Mouse (Mus musculus) kidney, embryonic 14.5 days (tissue): Measurements from ENCODE around the gene Cyp8b1. TPM values are rescaled to one million over a fixed set of nuclear protein-coding genes. Genes with fewer than 3 reads are reported as not detected.

Experiments used
- ATAC-seq: fragments of 200-750 bp; cut with Nextera tagmentation; 2 replicates; pipeline ENCODE4 v1.8.0; 2017; ENCODE audit warnings: moderate number of reproducible peaks, mild to moderate bottlenecking, moderate TSS enrichment, moderate library complexity; ENCODE audit not compliant: low FRiP score, low TSS enrichment
- H3K27ac ChIP-seq: fragments of 300-500 bp; sonication (generic); 2 replicates; pipeline ENCODE4 v1.5.1; 2014; ENCODE audit warnings: low read depth, mild to moderate bottlenecking, low read length, moderate library complexity, mixed read lengths
- H3K27me3 ChIP-seq: fragments of 300-500 bp; sonication (generic); 2 replicates; pipeline ENCODE4 v1.6.1; 2014; ENCODE audit warnings: mild to moderate bottlenecking, low read length; ENCODE audit not compliant: control insufficient read depth, insufficient read depth
- H3K36me3 ChIP-seq: fragments of 300-500 bp; sonication (generic); 2 replicates; pipeline ENCODE4 v1.6.1; 2014; ENCODE audit warnings: low read length, mixed read lengths; ENCODE audit not compliant: control insufficient read depth, insufficient read depth
- H3K4me1 ChIP-seq: fragments of 300-500 bp; sonication (generic); 2 replicates; pipeline ENCODE4 v1.6.1; 2014; ENCODE audit warnings: low read length, mixed read lengths; ENCODE audit not compliant: control insufficient read depth, insufficient read depth
- H3K4me2 ChIP-seq: fragments of 300-500 bp; sonication (generic); replicated peaks from 2 replicates; pipeline ENCODE4 v1.6.1; 2014; ENCODE audit warnings: low read depth, mild to moderate bottlenecking, low read length
- H3K4me3 ChIP-seq: fragments of 300-500 bp; sonication (generic); 2 replicates; pipeline ENCODE4 v1.5.1; 2014; ENCODE audit warnings: mild to moderate bottlenecking, low read length
- H3K9ac ChIP-seq: fragments of 300-500 bp; sonication (generic); 2 replicates; pipeline ENCODE4 v1.6.1; 2014; ENCODE audit warnings: low read depth, mild to moderate bottlenecking, low read length, moderate library complexity
- H3K9me3 ChIP-seq: fragments of 300-500 bp; sonication (generic); 2 replicates; pipeline ENCODE4 v1.6.1; 2016; ENCODE audit warnings: low read length; ENCODE audit not compliant: control insufficient read depth
- WGBS: fragments of 180-500 bp; shearing (Covaris S2); extraction: QIAGEN DNeasy Blood & Tissue Kit; methylation state at CpG from one replicate; pipeline ENCODE4 v1.1.7; 2014; 5-methylcytosine and 5-hydroxymethylcytosine counted together
- polyA plus RNA-seq: library from polyadenylated mRNA; unstranded; fragments of >200 nt; fragmentation: Nextera tagmentation; extraction: Ambion mirVana; gene quantifications from 2 replicates; pipeline ENCODE4 v1.2.1, GENCODE M21; 2014

Gene Cyp8b1
- polyA plus RNA-seq, 1 experiment from 2014 or later, result not detected

- Histone ChIP-seq H3K4me3 (no peak overlapping the region), H3K4me2 (no peak overlapping the region), H3K27ac (no peak overlapping the region), H3K9me3 (no peaks in the 10 kb centered on the region), H3K9ac (no peak overlapping the region), H3K27me3 (no peaks in the 10 kb centered on the region), H3K4me1 (no peaks in the 10 kb centered on the region), H3K36me3 (no peaks in the 10 kb centered on the region)
- no peak for ATAC-seq
- 91% methylated on average over 5 of the region's 5 CpGs for WGBS
Measured at GRCm38 (mm10) chr9:121900282-121900855, 15.7 kb downstream of the Cyp8b1 start.

- no peaks in the 10 kb centered on the region for H3K9me3 ChIP-seq
- H3K4me3 ChIP-seq, result no peak overlapping the region
- H3K36me3 ChIP-seq, result no peaks in the 10 kb centered on the region
- no peak overlapping the region for H3K27ac ChIP-seq
- no peak for ATAC-seq
- H3K9ac ChIP-seq, result no peak overlapping the region
- no peaks in the 10 kb centered on the region for H3K27me3 ChIP-seq
- no peaks in the 10 kb centered on the region for H3K4me1 ChIP-seq
- 73% methylated on average over 6 of the region's 6 CpGs for WGBS
- no peak overlapping the region for H3K4me2 ChIP-seq
Measured at GRCm38 (mm10) chr9:121899306-121899705, 16.8 kb downstream of the Cyp8b1 start.

- Histone ChIP-seq H3K4me3 (no peak within 1 kb of the TSS), H3K9ac (no peak within 1 kb of the TSS), H3K27ac (no peak within 1 kb of the TSS), H3K4me1 (no peaks in the 10 kb centered on the region), H3K4me2 (no peak within 1 kb of the TSS), H3K36me3 (no peaks in the 10 kb centered on the region), H3K9me3 (no peaks in the 10 kb centered on the region), H3K27me3 (no peaks in the 10 kb centered on the region)
- WGBS, result 75% methylated on average over 9 of the region's 9 CpGs
- no peak for ATAC-seq
Measured at GRCm38 (mm10) chr9:121898245-121898644, 17.9 kb downstream of the Cyp8b1 start, which contains the start of gene Ackr2. Gene Ackr2, plus strand, starts transcription at chr9:121898355.

- Histone ChIP-seq H3K4me3 (no peak overlapping the region), H3K36me3 (no peaks in the 10 kb centered on the region), H3K27ac (no peak overlapping the region), H3K27me3 (no peaks in the 10 kb centered on the region), H3K4me2 (no peak overlapping the region), H3K9ac (no peak overlapping the region), H3K9me3 (no peaks in the 10 kb centered on the region), H3K4me1 (no peaks in the 10 kb centered on the region)
- no peak for ATAC-seq
- WGBS, result 63% methylated on average over 4 of the region's 4 CpGs
Measured at GRCm38 (mm10) chr9:121896820-121897219, 19.3 kb downstream of the Cyp8b1 start.

- H3K27ac ChIP-seq, result no peak overlapping the region
- WGBS, result 50% methylated on average over 7 of the region's 7 CpGs
- no peak for ATAC-seq
- no peak overlapping the region for H3K4me3 ChIP-seq
- no peaks in the 10 kb centered on the region for H3K9me3 ChIP-seq
- no peak overlapping the region for H3K4me2 ChIP-seq
- H3K9ac ChIP-seq, result no peak overlapping the region
- no peaks in the 10 kb centered on the region for H3K27me3 ChIP-seq
- H3K4me1 ChIP-seq, result peaks cover 6% of the 10 kb centered on the region; the same call in 1 of the 2 replicates
- H3K36me3 ChIP-seq, result no peaks in the 10 kb centered on the region
Measured at GRCm38 (mm10) chr9:121895392-121895993, 20.6 kb downstream of the Cyp8b1 start.

GRCm38 (mm10) chr9:121894447-121894846 lies 21.7 kb downstream of the Cyp8b1 start:
- ATAC-seq, result no peak
- no peak overlapping the region for H3K4me2 ChIP-seq
- no peak overlapping the region for H3K9ac ChIP-seq
- H3K27me3 ChIP-seq, result no peaks in the 10 kb centered on the region
- peaks cover 13% of the 10 kb centered on the region; the same call in 1 of the 2 replicates for H3K4me1 ChIP-seq
- no peak overlapping the region for H3K27ac ChIP-seq
- no peaks in the 10 kb centered on the region for H3K36me3 ChIP-seq
- no peak overlapping the region for H3K4me3 ChIP-seq
- no peaks in the 10 kb centered on the region for H3K9me3 ChIP-seq
- 80% methylated on average over 7 of the region's 7 CpGs for WGBS

GRCm38 (mm10) chr9:121892057-121892687 lies 23.9 kb downstream of the Cyp8b1 start:
- Histone ChIP-seq H3K4me1 (peaks cover 13% of the 10 kb centered on the region; the same call in 1 of the 2 replicates), H3K4me2 (no peak overlapping the region), H3K27me3 (no peaks in the 10 kb centered on the region), H3K9me3 (no peaks in the 10 kb centered on the region), H3K27ac (no peak overlapping the region), H3K36me3 (no peaks in the 10 kb centered on the region), H3K4me3 (no peak overlapping the region), H3K9ac (no peak overlapping the region)
- ATAC-seq, result no peak
- 72% methylated on average over 12 of the region's 12 CpGs for WGBS

- no peaks in the 10 kb centered on the region for H3K27me3 ChIP-seq
- 91% methylated on average over 9 of the region's 9 CpGs for WGBS
- H3K9ac ChIP-seq, result no peak overlapping the region
- no peaks in the 10 kb centered on the region for H3K36me3 ChIP-seq
- no peak for ATAC-seq
- peaks cover 13% of the 10 kb centered on the region; the same call in 1 of the 2 replicates for H3K4me1 ChIP-seq
- H3K4me2 ChIP-seq, result no peak overlapping the region
- H3K27ac ChIP-seq, result no peak overlapping the region
- no peaks in the 10 kb centered on the region for H3K9me3 ChIP-seq
- no peak overlapping the region for H3K4me3 ChIP-seq
Measured at GRCm38 (mm10) chr9:121891301-121891700, 24.8 kb downstream of the Cyp8b1 start.

- H3K9ac ChIP-seq, result no peak overlapping the region
- H3K4me1 ChIP-seq, result peaks cover 13% of the 10 kb centered on the region; the same call in 1 of the 2 replicates
- H3K4me3 ChIP-seq, result no peak overlapping the region
- WGBS, result under 1% methylated on average over 18 of the region's 18 CpGs
- peak overlapping the region; percentile 26 for H3K4me2 ChIP-seq
- no peak overlapping the region for H3K27ac ChIP-seq
- ATAC-seq, result peak; percentile 90
- H3K36me3 ChIP-seq, result no peaks in the 10 kb centered on the region
- H3K27me3 ChIP-seq, result no peaks in the 10 kb centered on the region
- no peaks in the 10 kb centered on the region for H3K9me3 ChIP-seq
Measured at GRCm38 (mm10) chr9:121890441-121890941, 25.6 kb downstream of the Cyp8b1 start.
